Mouse (Mus musculus) E14TG2a.4 (cell line): ENCODE measurements at regions not wholly inside any gene's neighbourhood (a gene's known extent, or its start where the extent isn't known, plus 50 kb on each side); places are given as distances from the start of the nearest gene placed in this dataset.

ENCODE experiments used
- CTCF ChIP-seq: conservative IDR thresholded peaks from 2 replicates; pipeline ENCODE4 v1.5.1; 2014; ENCODE audit warnings: low read length
- NANOG ChIP-seq: IDR thresholded peaks from 2 replicates; pipeline ENCODE4 v1.6.1; 2014; ENCODE audit warnings: borderline replicate concordance, low read length, mixed read lengths
- POU5F1 ChIP-seq: IDR thresholded peaks from 2 replicates; pipeline ENCODE4 v1.6.1; 2014; ENCODE audit warnings: low read length, borderline replicate concordance

- TF ChIP-seq POU5F1 (no peak), CTCF (no peak), NANOG (no peak)
Measured at GRCm38 (mm10) chr11:40562866-40563265, 132.1 kb downstream of the Mat2b start.
